Mouse (Mus musculus) common myeloid progenitor, adult 5-6 weeks (primary cell): ENCODE data around the gene A2ml1. TPM values are rescaled to one million over a fixed set of nuclear protein-coding genes. Genes with fewer than 3 reads are reported as not detected.
"Not testable (repeated sequence)": the region's sequence is repeated elsewhere in the genome, so short reads cannot be mapped to it uniquely, and the experiment has no call there.

ENCODE experiments used
- ATAC-seq: replicated peaks from 2 replicates; pipeline ENCODE4 v1.8.0; 2016; ENCODE audit warnings: low read depth, mild to moderate bottlenecking, moderate TSS enrichment, inconsistent platforms; ENCODE audit not compliant: poor library complexity, severe bottlenecking
- total RNA-seq: library from RNA; stranded (forward); fragments of 200-1000, 187-1606 nt; gene quantifications from 2 replicates; pipeline ENCODE4 v1.2.3, GENCODE M21; 2017

Gene A2ml1
- total RNA-seq, result not detected in 2 replicates

- ATAC-seq, result no peak
Observed at GRCm38 (mm10) chr6:128581508-128581907, at the start of gene A2ml1. A2ml1 (minus strand) TSS chr6:128581608.

GRCm38 (mm10) chr6:128629771-128630739, 48.6 kb upstream of the A2ml1 start:
- peak; percentile 95 for ATAC-seq

GRCm38 (mm10) chr6:128625246-128625645, 43.8 kb upstream of the A2ml1 start:
- ATAC-seq, result not testable (repeated sequence)

DNA sequence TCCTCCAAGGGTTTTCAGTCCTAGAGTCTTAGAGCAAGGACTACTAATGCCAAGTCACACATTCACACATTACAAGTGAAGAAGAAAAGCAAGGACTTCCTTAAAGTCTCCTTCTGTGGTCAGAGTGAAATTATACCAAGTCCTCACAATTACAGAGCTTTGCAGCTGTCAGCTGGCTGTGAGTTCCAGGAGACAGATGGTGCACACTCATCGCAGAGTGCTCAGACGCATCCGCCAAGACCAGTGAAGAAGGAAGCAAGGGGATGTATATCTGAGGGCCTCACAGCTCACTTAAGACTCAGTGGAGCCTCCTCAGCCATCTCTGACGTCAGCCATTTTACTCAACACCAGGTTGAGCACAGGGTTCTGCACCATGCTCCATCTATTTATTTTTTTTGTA, 43.0 kb upstream of the A2ml1 start:
- ATAC-seq, result peak; percentile 85

- ATAC-seq, result not testable (repeated sequence)
Observed at GRCm38 (mm10) chr6:128623433-128623832, 42.0 kb upstream of the A2ml1 start, which contains the start of gene Klrb1a. Klrb1a (minus strand) TSS chr6:128623533.

DNA sequence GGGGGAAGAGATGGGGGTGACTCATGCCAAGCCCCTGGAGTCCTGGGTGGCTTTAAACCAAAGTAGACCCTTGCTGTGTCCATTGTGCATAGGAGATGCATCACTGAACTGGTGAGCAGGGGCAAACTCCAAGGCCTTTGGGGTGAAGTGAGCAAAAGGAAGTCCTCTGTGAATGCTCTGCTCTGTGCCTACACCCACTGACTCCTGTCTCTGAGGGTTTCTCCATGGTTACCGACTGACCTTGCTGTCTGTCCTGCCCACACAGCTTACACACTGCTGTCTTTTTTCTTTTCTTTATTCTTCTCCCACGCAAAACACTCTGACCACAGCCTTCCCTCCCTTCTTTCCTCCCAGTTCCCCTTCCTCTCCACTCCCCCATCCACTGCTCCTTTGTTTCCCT, 41.3 kb upstream of the A2ml1 start:
- no peak for ATAC-seq

DNA sequence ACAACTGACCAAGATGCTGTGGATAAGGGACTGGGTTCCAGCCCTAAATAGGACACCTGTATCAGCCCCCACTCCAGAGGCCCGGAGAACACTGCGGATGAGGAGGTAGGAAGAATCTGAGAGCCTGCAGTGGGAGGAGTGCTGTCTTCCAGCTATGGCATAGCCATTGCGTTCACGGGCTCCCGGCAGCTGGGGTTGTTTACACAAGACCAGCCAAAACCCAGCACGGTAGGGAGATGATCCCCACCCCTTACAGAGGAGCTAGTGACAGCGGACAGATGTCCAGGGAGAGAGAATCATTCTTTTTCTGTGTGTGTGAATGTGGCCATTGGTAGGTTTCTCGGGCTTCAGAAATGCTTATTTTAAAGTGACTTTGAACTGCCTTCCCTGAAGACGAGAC, 24.9 kb upstream of the A2ml1 start:
- ATAC-seq, result no peak

DNA sequence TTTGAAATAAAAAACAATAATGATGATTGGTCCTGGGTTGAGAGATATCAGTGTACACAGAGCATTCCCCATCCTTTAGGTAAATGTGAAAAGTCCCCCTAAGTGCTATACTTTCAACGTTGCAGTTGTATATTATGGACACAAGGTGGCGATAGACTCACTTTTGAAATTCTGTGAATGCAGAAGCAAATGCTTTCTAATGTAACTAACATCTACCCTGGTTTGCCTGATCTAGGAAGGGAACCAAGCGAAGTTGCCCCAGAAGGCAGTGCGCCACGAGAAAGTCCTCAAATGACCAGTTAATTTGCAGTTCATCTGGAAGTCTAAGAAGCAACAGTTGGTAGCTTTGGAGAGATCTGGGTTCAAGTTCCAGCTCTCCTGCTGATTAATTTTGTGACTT, 23.1 kb upstream of the A2ml1 start:
- ATAC-seq, result peak; percentile 97

- ATAC-seq, result no peak
Observed at GRCm38 (mm10) chr6:128602463-128603201, 21.2 kb upstream of the A2ml1 start.

- no peak for ATAC-seq
Observed at GRCm38 (mm10) chr6:128602026-128602425, 20.6 kb upstream of the A2ml1 start.

DNA sequence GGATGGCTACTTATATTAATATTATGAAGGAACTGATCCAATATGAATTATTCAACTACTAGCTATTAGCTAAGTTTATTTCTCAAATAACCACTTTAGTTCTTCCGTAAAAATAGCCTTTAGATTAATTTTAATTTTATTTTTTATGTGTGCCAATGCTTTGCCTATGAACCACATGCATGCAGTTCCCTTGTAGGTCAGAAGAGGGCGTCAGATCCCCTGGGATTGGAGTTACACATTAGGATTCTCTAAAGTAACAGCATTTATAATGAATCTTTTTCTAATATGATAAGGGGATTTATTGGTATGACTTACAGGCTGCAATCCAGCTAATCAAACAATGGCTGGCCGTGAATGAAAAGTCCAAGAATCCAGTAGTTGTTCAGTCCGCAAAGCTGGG, 18.1 kb upstream of the A2ml1 start:
- ATAC-seq, result no peak

GRCm38 (mm10) chr6:128598256-128599047, 17.0 kb upstream of the A2ml1 start:
- ATAC-seq, result no peak

GRCm38 (mm10) chr6:128597121-128597522, 15.7 kb upstream of the A2ml1 start:
- ATAC-seq, result no peak

- no peak for ATAC-seq
Observed at GRCm38 (mm10) chr6:128594651-128595050, 13.2 kb upstream of the A2ml1 start.

- ATAC-seq, result no peak
Observed at GRCm38 (mm10) chr6:128589426-128589825, 8.0 kb upstream of the A2ml1 start.

DNA sequence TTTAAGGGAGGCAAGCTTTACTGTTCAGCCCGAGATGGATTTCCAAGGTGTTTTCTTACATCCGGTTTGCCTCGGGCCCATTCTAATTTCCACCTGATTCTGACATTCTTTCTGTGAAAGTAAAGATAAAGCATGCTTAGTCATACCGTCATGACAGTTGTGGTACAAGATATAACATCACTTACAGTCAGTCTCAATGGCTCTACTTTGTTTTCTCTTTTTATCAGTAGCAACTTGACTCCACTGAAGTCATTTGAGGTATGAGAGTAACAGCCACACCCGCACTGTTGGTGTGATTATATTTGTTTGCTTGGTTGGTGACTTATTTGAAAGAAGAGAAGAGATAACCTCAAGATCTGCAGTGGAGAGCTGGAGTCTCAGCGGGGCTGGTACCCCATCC, 6.2 kb upstream of the A2ml1 start:
- ATAC-seq, result peak; percentile 57; the same call in 1 of the 2 replicates

GRCm38 (mm10) chr6:128585642-128586245, 4.3 kb upstream of the A2ml1 start:
- peak; percentile 26; the same call in 1 of the 2 replicates for ATAC-seq

GRCm38 (mm10) chr6:128584070-128584660, 2.8 kb upstream of the A2ml1 start:
- peak; percentile 90 for ATAC-seq

- ATAC-seq, result no peak
Observed at GRCm38 (mm10) chr6:128577301-128577700, 4.1 kb downstream of the A2ml1 start.
